Mouse (Mus musculus) embryonic facial prominence, embryonic 11.5 days (tissue): ENCODE data around the gene Amhr2. TPM values are rescaled to one million over a fixed set of nuclear protein-coding genes. Genes with fewer than 3 reads are reported as not detected.

Source experiments
- ATAC-seq: fragments of 200-750 bp; cut with Nextera tagmentation; replicated peaks from 2 replicates; pipeline ENCODE4 v1.8.0; 2017; ENCODE audit warnings: low read depth; ENCODE audit not compliant: insufficient number of reproducible peaks, low FRiP score, low TSS enrichment
- DNase-seq: peaks from one replicate; pipeline ENCODE4 v3.0.0-alpha.2; 2015; ENCODE audit warnings: low spot score
- H3K27ac ChIP-seq: fragments of 300-500 bp; sonication (generic); replicated peaks from 2 replicates; pipeline ENCODE4 v1.5.1; 2014; ENCODE audit warnings: mild to moderate bottlenecking, low read depth, low read length, control low read depth
- H3K27me3 ChIP-seq: fragments of 300-500 bp; sonication (generic); 2 replicates; pipeline ENCODE4 v1.6.1; 2014; ENCODE audit warnings: mild to moderate bottlenecking, low read length, moderate library complexity, mixed read lengths; ENCODE audit not compliant: control insufficient read depth, insufficient read depth
- H3K36me3 ChIP-seq: fragments of 300-500 bp; sonication (generic); replicated peaks from 2 replicates; pipeline ENCODE4 v1.6.1; 2014; ENCODE audit warnings: low read depth, mild to moderate bottlenecking, low read length, moderate library complexity, mixed read lengths; ENCODE audit not compliant: control insufficient read depth, insufficient read depth
- H3K4me1 ChIP-seq: fragments of 300-500 bp; sonication (generic); 2 replicates; pipeline ENCODE4 v1.6.1; 2014; ENCODE audit warnings: low read length, mixed read lengths; ENCODE audit not compliant: control insufficient read depth, insufficient read depth
- H3K4me2 ChIP-seq: fragments of 300-500 bp; sonication (generic); 2 replicates; pipeline ENCODE4 v1.6.1; 2014; ENCODE audit warnings: low read depth, mild to moderate bottlenecking, control low read depth, low read length, moderate library complexity
- H3K4me3 ChIP-seq: fragments of 300-500 bp; sonication (generic); 2 replicates; pipeline ENCODE4 v1.5.1; 2014; ENCODE audit warnings: low read depth, low read length, control low read depth
- H3K9ac ChIP-seq: fragments of 300-500 bp; sonication (generic); replicated peaks from 2 replicates; pipeline ENCODE4 v1.6.1; 2014; ENCODE audit warnings: mild to moderate bottlenecking, control low read depth, low read length
- H3K9me3 ChIP-seq: fragments of 300-500 bp; sonication (generic); replicated peaks from 2 replicates; pipeline ENCODE4 v1.6.1; 2016; ENCODE audit warnings: mild to moderate bottlenecking, low read length, inconsistent platforms, mixed read lengths; ENCODE audit not compliant: control insufficient read depth
- WGBS: fragments of 180-500 bp; shearing (Covaris S2); extraction: QIAGEN DNeasy Blood & Tissue Kit; methylation state at CpG from one replicate; pipeline ENCODE4 v1.1.7; 2014; 5-methylcytosine and 5-hydroxymethylcytosine counted together
- polyA plus RNA-seq: library from polyadenylated mRNA; unstranded; fragments of >200 nt; fragmentation: Nextera tagmentation; extraction: Ambion mirVana; gene quantifications from 2 replicates; pipeline ENCODE4 v1.2.1, GENCODE M21; 2014

Amhr2 gene
- polyA plus RNA-seq, 1 experiment from 2014 or later, result not detected

- H3K36me3 ChIP-seq, result peaks cover 14% of the 10 kb centered on the region
- DNase-seq (peak; percentile 99), ATAC-seq (peak; percentile 100)
- peak within 1 kb of the TSS; percentile 99 for H3K27ac ChIP-seq
- peak within 1 kb of the TSS; percentile 87 for H3K9ac ChIP-seq
- under 1% methylated on average over 38 of the region's 38 CpGs for WGBS
- H3K9me3 ChIP-seq, result no peaks in the 10 kb centered on the region
- H3K27me3 ChIP-seq, result no peaks in the 10 kb centered on the region
- no peaks in the 10 kb centered on the region for H3K4me1 ChIP-seq
- peak within 1 kb of the TSS; percentile 64 for H3K4me2 ChIP-seq
- peak within 1 kb of the TSS; percentile 80 for H3K4me3 ChIP-seq
Measured at GRCm38 (mm10) chr15:102405489-102406195, 39.5 kb upstream of the Amhr2 start, which contains the start of gene Sp1. TSS of gene Sp1 (plus strand) at chr15:102406143.

- Histone ChIP-seq H3K9ac (peak overlapping the region; percentile 87), H3K4me2 (peak overlapping the region; percentile 44), H3K4me3 (peak overlapping the region; percentile 80), H3K4me1 (no peaks in the 10 kb centered on the region), H3K36me3 (peaks cover 16% of the 10 kb centered on the region), H3K27me3 (no peaks in the 10 kb centered on the region), H3K27ac (peak overlapping the region; percentile 98), H3K9me3 (no peaks in the 10 kb centered on the region)
- WGBS, result under 1% methylated on average over 30 of the region's 69 CpGs
- DNase-seq, result peak; percentile 79
- no peak for ATAC-seq
Measured at GRCm38 (mm10) chr15:102406196-102406911, 38.8 kb upstream of the Amhr2 start.

GRCm38 (mm10) chr15:102406912-102407580 lies 38.1 kb upstream of the Amhr2 start:
- H3K9me3 ChIP-seq, result no peaks in the 10 kb centered on the region
- ATAC-seq, result no peak
- H3K27me3 ChIP-seq, result no peaks in the 10 kb centered on the region
- H3K4me2 ChIP-seq, result peak overlapping the region; percentile 44
- H3K27ac ChIP-seq, result peak overlapping the region; percentile 98; the same call in 1 of the 2 replicates
- H3K9ac ChIP-seq, result peak overlapping the region; percentile 87
- WGBS, result 24% methylated on average over 3 of the region's 3 CpGs
- H3K4me1 ChIP-seq, result no peaks in the 10 kb centered on the region
- peaks cover 20% of the 10 kb centered on the region for H3K36me3 ChIP-seq
- no peak for DNase-seq
- H3K4me3 ChIP-seq, result peak overlapping the region; percentile 80

- Histone ChIP-seq H3K27ac (no peak overlapping the region), H3K9ac (no peak overlapping the region), H3K36me3 (peaks cover 26% of the 10 kb centered on the region), H3K4me3 (no peak overlapping the region), H3K27me3 (no peaks in the 10 kb centered on the region), H3K4me2 (no peak overlapping the region), H3K4me1 (no peaks in the 10 kb centered on the region), H3K9me3 (no peaks in the 10 kb centered on the region)
- 95% methylated on average over 10 of the region's 10 CpGs for WGBS
- DNase-seq (no peak), ATAC-seq (no peak)
Measured at GRCm38 (mm10) chr15:102407681-102408557, 37.2 kb upstream of the Amhr2 start.

- H3K4me2 ChIP-seq, result no peak overlapping the region
- no peak overlapping the region for H3K4me3 ChIP-seq
- no peaks in the 10 kb centered on the region for H3K9me3 ChIP-seq
- H3K9ac ChIP-seq, result no peak overlapping the region
- H3K36me3 ChIP-seq, result peaks cover 28% of the 10 kb centered on the region
- no peaks in the 10 kb centered on the region for H3K27me3 ChIP-seq
- DNase-seq, result no peak
- H3K27ac ChIP-seq, result no peak overlapping the region
- no peaks in the 10 kb centered on the region for H3K4me1 ChIP-seq
- no peak for ATAC-seq
- WGBS, result 77% methylated on average over 2 of the region's 2 CpGs
Measured at GRCm38 (mm10) chr15:102408558-102409130, 36.5 kb upstream of the Amhr2 start.

- H3K27ac ChIP-seq, result no peak overlapping the region
- H3K9ac ChIP-seq, result no peak overlapping the region
- H3K36me3 ChIP-seq, result peaks cover 31% of the 10 kb centered on the region
- H3K27me3 ChIP-seq, result no peaks in the 10 kb centered on the region
- ATAC-seq (no peak), DNase-seq (no peak)
- H3K4me1 ChIP-seq, result no peaks in the 10 kb centered on the region
- H3K4me2 ChIP-seq, result no peak overlapping the region
- 95% methylated on average over 3 of the region's 3 CpGs for WGBS
- no peaks in the 10 kb centered on the region for H3K9me3 ChIP-seq
- H3K4me3 ChIP-seq, result no peak overlapping the region
Measured at GRCm38 (mm10) chr15:102409286-102409685, 35.9 kb upstream of the Amhr2 start.

GRCm38 (mm10) chr15:102411077-102411476 lies 34.1 kb upstream of the Amhr2 start:
- H3K36me3 ChIP-seq, result peaks cover 31% of the 10 kb centered on the region
- H3K4me3 ChIP-seq, result no peak overlapping the region
- DNase-seq (no peak), ATAC-seq (no peak)
- no peaks in the 10 kb centered on the region for H3K9me3 ChIP-seq
- H3K4me1 ChIP-seq, result no peaks in the 10 kb centered on the region
- no peak overlapping the region for H3K9ac ChIP-seq
- H3K27me3 ChIP-seq, result no peaks in the 10 kb centered on the region
- H3K27ac ChIP-seq, result no peak overlapping the region
- 89% methylated on average over 1 of the region's 1 CpGs for WGBS
- H3K4me2 ChIP-seq, result no peak overlapping the region
